Mouse (Mus musculus) effector memory CD4-positive, alpha-beta T cell, adult 7 months (primary cell): ENCODE measurements around the gene Arhgef39. TPM values are rescaled to one million over a fixed set of nuclear protein-coding genes. Genes with fewer than 3 reads are reported as not detected.

ENCODE experiments used
- polyA plus RNA-seq: library from polyadenylated mRNA; unstranded; fragments of 100-300 nt; shearing (Covaris generic); gene quantifications from one replicate; pipeline ENCODE4 v1.2.1, GENCODE M21; 2017

Arhgef39 gene
- polyA plus RNA-seq: 11.4 TPM

DNA sequence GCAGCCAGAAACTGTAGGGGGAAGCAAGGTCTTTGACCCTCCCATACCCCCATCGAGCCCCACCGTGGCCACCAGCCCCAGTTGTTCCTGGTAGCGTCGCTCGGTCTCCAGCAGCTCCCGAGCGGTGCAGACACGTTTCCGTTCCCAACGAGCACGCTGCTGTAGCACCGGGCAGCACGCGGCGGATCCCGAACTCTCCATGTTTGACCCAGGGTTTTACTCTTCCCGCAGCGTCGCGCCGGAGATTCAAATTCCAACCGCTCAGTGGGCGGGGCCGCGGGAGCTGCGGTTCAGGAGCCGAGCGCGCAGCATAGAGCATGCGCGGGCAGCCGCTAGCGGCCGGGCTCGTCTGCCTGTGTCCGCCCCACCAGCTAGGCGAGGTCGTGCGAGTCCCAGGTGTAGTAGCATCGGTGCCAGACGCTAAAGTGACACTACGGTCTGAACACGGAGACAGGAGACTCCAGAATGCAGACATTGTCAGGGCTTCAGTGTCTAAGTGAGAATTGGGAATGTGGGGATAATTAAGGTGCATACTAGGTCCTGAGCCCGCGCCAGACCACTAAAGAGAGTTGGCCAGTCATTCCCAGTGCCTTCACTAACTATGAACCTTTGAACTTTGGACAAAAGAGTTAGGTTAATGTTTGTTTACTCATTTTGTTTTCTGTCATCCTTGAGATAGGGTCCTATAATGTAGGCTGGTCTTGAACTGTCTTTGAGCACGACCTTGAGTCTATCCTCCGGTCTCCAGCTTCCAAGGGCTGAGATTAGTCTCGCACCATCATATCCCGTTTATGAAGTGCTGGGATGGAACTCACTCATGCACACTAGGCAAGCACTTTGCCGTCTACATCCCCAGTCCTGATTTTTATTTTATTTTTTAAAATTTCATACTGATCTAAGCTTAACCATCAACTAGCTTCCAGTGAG, at the start of gene Arhgef39:
Gene Arhgef39, minus strand, starts transcription at position 289 of the 927 bp plus-strand sequence.

GRCm38 (mm10) chr4:43506536-43507185, 7.2 kb upstream of the Arhgef39 start, which contains the start of gene Car9:
Gene Car9 (plus strand): TSS chr4:43506966.

DNA sequence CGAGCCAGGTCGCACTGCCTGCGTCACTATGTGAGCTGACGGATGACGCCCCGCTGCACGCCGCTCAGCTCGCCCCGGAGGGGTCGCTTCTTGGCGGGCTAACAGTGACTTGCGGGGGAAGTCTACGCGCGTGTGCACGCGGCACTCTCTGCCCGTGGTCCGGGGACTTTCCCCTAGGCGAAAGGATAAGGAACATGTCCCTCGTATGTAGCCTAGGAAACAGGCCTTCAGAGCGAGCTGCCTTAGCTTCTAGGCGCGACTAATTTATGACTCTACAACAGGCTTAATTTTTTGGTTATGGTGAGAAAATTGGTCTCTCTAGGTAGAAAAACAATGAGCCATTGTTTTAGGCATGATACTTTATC, 6.7 kb downstream of the Arhgef39 start, which contains the start of gene Ccdc107:
Gene Ccdc107, plus strand, starts transcription at position 80 of the 365 bp plus-strand sequence.

DNA sequence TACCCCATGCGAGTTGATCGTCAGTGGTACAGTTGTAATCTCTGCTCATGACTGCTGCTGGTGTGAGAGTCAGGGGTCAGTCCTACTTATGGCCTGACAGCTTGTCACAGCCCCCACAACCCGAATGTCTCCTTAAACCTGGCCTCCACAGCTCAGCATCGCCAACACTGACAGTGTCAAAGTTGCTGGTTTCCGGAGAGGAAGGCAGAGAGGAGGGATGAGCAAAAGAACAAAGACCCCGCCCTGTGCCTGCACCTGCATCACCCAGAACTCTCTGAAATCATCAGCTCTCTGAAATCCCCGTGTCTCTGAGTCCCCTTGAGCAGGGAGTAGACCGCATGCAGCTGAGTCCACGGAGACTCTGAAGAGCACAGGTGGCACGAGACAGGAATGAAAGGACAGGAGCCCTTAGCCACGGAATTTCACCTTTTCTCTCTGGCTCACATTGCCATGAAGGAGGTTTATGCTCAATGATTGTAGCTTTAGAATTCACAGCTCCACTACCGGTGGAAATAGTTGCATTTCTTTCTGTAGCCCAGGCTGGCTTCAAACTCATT, 15.9 kb downstream of the Arhgef39 start, which contains the start of gene Sit1:
Gene Sit1, minus strand, starts transcription at position 200 of the 557 bp plus-strand sequence.

DNA sequence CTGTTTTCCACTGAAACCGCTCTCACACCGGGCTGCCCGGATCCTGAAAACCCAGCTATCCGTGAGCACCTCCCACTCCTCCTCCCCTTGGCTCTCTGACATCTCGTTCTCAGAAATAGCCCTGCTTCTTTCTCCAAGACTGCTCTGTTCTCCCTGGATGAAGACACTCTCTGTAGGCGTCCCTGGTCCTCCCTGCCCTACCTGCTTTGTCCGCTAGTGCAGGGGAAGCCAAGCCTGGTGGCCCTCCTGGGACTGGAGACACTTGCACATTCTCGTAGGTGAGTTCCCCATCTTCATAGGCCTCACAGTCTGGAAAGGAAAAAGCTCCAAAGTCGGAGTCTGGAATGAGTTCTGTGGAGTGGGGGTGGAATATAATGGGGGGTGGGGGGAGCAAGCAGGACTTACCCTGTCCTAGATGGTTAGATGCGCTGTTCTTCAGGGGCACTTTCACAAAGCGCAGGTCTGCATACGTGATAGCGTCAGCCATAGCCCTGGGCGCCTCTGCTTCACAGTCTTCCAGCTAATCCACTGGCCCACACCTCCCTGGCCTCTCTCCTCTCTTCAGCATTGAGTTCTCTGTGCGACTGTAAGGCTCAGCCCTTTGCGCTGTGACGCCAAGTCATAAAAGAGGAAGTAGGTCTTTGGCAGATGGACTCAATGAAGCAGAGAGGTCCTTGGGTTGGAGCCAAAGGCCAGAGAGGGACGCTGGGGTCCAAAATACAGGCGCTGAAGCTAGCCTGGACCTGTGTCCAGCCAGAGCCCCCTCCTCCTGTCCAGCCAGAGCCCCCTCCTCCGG, 45.3 kb downstream of the Arhgef39 start, which contains the start of gene Cd72:
Gene Cd72, minus strand, starts transcription at position 588 of the 796 bp plus-strand sequence.

Other genes starting within 250 kb of the Arhgef39 start
- gene Atp8b5, start 232.5 kb downstream of the Arhgef39 start, polyA plus RNA-seq: 0.16 TPM
- gene Rusc2, start 117.7 kb downstream of the Arhgef39 start, polyA plus RNA-seq: 1.3 TPM
- not detected for gene Fam166b, start 70.6 kb downstream of the Arhgef39 start, polyA plus RNA-seq
- 76.2 TPM for gene Tesk1, start 57.8 kb downstream of the Arhgef39 start, polyA plus RNA-seq
- gene Cd72, start 45.1 kb downstream of the Arhgef39 start, polyA plus RNA-seq: 22.2 TPM
- gene Sit1, start 16.0 kb downstream of the Arhgef39 start, polyA plus RNA-seq: 259 TPM
- 75.2 TPM for gene Ccdc107, start 6.8 kb downstream of the Arhgef39 start, polyA plus RNA-seq
- gene Car9, start 7.3 kb upstream of the Arhgef39 start, polyA plus RNA-seq: 0.45 TPM
- gene Tpm2, start 24.1 kb upstream of the Arhgef39 start, polyA plus RNA-seq: not detected
- gene Creb3, start 62.6 kb upstream of the Arhgef39 start, polyA plus RNA-seq: 56.9 TPM
- 199 TPM for gene Tln1, start 63.0 kb upstream of the Arhgef39 start, polyA plus RNA-seq
- gene Rgp1, start 79.0 kb upstream of the Arhgef39 start, polyA plus RNA-seq: 7.2 TPM
- 26.1 TPM for gene Gba2, start 79.2 kb upstream of the Arhgef39 start, polyA plus RNA-seq
- gene Msmp, start 84.8 kb upstream of the Arhgef39 start, polyA plus RNA-seq: 2.8 TPM
- gene Npr2, start 132.2 kb upstream of the Arhgef39 start, polyA plus RNA-seq: 0.13 TPM
- not detected for gene Spag8, start 153.9 kb upstream of the Arhgef39 start, polyA plus RNA-seq
- 54.9 TPM for gene Hint2, start 156.8 kb upstream of the Arhgef39 start, polyA plus RNA-seq
- 1.4 TPM for gene Tmem8b, start 169.3 kb upstream of the Arhgef39 start, polyA plus RNA-seq
- gene Fam221b, start 169.4 kb upstream of the Arhgef39 start, polyA plus RNA-seq: 1.5 TPM
- gene Olfr70, start 201.1 kb upstream of the Arhgef39 start, polyA plus RNA-seq: not detected
- gene Olfr71, start 210.6 kb upstream of the Arhgef39 start, polyA plus RNA-seq: 0.15 TPM
- gene Hrct1, start 227.5 kb upstream of the Arhgef39 start, polyA plus RNA-seq: not detected
- 0.41 TPM for gene Spaar, start 230.3 kb upstream of the Arhgef39 start, polyA plus RNA-seq